Mouse (Mus musculus) retina, postnatal 1 day (tissue): ENCODE results near the gene Rgs4.

Experiments
- DNase-seq: peaks from one replicate; pipeline ENCODE4 v3.0.0-alpha.2; 2012

The Rgs4 gene

DNA sequence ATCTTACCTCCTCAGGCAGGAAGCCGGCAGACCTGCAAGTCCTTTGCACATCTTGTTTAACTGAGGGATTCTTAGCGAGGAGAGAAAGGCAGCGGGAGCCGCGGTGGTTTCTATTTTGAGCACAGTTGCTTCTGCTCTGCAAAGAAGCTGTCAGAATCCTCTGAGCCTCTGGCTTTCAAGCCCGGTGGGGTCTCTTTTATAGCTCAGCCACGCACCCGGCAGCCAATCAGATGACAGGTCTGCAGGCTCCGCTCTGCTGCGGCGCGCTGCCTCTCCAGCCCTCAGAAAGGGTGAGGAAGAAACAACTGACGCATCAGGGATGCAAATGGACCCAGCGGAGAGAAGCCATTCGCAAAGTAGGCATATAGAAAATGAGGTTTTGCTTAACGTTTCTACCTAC is at the start of gene Rgs4:
Rgs4 (minus strand) TSS at position 170 of the 400 bp plus-strand sequence.
- DNase-seq, result peak; percentile 87

DNA sequence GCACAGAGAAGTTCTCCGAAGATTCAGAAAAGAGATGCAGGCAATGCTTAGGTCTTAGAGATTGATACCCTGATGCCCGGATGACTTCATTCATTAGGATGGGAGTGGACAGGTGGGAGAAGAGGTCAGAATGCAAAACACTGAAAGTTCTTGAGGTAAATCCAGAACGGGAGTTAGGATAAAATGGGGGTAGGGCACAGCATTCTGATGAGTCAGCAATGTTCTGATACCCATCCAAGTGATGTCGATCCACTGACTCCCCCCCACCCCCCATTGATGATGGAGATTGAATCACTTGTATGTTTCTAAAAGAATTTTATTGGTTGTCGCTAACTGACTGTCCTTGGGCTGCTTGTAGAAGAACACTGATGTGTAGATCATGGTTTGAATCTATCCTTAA is 45.0 kb upstream of the Rgs4 start:
- no peak for DNase-seq

DNA sequence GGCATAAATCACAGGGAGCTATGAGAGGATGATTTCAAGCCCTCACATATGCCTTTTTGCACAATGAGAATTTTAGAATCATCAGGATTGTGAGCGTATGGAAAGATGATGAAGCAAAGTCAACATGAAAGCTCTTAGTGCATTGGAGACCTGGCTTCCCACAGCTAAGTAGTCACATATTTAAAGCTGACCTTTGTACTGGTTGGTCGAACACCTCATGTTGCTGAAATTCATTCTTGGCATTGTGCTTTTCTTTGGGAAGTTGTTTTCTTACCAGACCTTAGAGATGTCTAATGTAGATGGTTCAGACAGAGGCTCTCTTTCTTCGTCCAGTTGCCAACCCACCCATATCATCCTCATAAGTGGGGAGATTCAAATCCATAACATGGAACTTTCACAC is 38.5 kb upstream of the Rgs4 start:
- DNase-seq, result no peak

DNA sequence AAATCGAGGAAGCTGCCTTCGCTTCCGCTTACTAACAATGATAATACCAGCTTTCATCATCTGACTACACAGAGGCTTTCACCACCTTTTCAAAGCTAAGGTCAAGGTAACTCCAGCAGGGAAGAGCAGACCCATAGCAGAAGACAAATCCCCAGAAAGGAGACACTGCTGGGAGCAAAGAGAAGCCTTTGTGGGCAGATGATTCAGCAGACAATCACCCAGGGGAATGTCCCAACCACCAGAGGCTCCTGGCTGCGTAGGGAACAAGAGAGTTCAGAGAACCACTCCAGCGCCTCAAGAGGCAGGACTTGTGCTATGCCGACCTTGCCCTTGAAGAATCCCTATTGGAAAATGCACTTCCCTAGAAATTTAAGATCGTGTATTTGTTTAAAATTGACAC is 29.1 kb upstream of the Rgs4 start:
- no peak for DNase-seq

DNA sequence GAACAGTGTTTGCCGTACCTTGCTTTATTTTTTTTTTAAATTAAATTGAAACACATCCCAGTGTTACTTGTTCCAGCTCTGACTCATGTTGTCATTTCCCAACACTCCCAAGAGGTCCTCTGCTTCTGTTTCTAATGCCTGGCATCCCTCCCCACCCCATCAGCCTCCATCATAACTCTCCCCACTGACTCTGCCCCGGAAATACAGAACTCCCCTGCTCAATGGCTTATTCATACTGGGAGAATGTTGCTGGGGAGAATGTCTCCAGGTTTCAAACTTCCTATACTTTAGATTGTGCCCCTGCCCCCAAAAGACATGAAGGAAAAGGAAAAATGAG is 17.1 kb upstream of the Rgs4 start:
- no peak for DNase-seq

DNA sequence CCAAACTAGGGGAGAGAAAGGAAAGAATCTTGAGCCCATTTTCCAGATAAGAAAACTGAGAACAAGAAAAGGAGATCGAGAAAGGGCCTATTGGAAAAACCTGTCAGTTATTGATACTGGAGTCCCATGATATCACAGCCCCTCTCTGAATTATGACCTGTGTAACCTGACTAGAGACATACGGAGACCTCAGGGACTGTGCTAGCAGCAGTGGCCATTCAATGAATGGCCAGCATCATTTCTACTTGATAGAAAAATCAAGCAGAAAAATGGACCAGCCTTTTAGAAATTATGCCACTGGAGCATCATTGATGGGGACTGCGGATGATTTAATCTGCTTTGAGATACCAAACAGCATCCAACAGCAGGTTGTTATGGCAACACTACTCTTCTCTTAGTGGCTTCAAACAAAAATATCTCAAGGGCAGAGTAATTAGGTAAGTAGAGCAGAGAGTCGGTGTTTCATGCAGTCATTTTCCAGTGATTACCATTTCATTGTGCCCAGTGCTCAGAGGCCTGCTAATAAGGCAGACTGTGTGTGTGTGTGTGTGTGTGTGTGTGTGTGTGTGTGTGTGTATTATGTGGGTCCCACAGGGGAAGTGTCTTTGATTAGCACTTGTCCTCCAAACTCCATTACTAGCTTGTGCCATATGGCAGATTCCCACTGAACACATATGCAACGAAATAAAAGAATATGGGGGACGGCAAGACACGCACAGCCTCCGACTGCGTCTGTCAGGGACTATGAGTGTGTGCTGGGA is 16.6 kb upstream of the Rgs4 start:
- peak; percentile 72 for DNase-seq

DNA sequence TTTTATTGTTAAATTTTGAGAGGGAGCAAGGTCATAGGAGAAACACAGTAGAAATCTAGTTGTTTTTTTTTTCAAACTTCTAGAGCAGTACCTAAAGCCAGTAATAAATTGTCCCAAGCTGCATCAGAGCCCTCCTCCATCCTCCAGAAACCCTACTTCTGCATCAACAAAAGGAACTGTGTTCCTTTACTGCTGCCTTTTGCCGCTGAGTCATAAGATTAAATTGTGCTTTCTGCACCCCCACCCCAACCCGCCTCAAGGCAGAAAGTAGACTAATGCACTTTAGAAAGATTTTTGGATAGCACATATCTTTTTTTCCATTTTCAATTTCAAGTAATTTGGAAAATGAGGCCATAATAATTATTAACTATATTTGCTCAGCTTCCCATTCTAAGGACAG is 15.1 kb upstream of the Rgs4 start:
- no peak for DNase-seq

DNA sequence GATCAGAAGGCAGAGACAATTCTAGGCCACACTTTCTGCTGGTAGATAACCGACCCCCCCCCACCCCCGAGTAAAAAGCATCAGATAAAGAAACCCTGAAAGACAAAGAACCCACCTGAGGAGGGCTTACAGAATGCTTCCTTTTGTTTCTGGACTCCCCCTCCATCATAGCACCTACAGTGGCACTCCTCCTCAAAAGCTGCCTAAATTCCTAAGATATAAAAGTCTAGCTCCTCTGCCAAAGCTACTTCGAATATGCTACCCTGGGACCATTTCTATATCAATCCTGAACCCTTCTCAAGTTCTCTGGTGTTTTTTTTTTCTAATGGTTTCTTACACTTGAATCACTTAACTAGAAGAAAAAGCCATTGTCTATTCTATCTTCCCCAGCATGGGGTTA is 9.1 kb upstream of the Rgs4 start:
- no peak for DNase-seq

DNA sequence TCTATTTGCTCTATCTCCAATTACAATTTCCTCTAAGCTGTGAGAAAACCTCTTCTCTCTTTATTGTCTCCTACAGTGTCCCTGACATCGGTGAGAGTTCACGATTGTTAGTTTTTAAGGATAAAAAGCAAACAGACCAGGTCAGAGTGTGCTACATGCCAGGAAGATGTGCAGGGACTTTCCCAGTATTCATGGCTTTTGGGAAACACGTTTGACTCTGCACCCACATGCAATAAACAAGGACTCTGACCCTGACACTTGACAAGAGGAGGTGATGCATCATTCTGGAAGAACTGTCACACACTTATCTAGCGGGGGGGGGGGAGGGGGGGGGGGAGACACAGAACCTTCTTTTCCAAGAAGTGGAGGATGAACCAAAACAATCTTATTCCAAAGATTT is 5.0 kb upstream of the Rgs4 start:
- no peak for DNase-seq

DNA sequence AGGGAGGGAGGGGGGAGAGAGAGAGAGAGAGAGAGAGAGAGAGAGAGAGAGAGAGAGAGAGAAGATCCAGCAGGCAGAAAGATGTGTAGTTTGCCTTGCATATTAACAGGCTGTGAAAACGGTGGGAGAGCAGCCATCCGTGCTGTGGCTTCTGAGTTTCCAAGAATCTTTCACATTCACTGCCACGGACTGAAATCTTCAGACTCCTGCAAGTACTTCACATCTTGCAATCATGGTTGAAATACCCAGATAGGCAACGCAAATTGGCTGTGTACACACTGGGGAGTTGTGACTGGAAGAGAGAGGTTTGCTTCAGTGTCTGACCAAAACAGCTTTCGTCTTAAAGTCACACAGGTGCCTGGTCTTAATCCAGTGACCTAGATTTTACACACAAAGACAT is 997 bp upstream of the Rgs4 start:
- peak; percentile 23 for DNase-seq

DNA sequence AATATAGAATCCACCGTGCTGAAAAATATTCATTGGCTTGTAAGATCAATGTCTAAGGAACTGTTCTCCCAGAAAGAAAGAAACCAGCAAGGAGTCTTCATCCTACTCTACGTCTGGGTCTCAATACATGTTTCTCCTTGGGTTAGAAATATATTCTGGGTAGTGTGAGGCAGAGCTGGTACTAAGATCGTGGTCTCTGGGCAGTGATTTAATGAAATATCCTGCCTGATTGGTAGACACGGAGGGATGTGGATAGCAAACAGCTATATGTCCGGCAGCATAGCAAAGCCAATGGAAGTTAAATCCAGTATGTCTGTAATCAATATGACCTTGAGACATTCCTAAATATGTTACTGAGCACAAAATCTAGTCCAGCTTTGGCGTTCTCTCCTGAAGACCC is 460 bp upstream of the Rgs4 start:
- DNase-seq, result no peak

DNA sequence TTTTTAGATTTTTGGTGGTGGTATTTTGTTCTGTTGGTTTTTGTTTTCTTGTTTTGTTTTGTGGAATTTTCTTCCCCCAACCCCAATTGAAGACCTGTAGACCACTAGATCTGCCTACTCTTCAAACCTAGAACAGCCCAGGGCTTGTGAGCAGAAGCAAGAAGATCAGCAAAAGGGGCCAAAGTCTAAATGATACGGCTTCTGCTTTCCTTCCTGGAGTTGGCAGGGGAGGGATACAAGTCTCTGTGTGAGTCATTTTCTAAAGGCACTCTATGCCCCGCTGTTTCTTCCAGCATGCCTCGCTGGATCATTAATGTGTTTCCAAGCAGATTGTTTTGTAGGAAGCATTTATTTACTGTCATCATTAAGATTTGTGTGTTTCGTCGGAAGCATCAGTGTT is 6.3 kb downstream of the Rgs4 start:
- DNase-seq, result no peak

DNA sequence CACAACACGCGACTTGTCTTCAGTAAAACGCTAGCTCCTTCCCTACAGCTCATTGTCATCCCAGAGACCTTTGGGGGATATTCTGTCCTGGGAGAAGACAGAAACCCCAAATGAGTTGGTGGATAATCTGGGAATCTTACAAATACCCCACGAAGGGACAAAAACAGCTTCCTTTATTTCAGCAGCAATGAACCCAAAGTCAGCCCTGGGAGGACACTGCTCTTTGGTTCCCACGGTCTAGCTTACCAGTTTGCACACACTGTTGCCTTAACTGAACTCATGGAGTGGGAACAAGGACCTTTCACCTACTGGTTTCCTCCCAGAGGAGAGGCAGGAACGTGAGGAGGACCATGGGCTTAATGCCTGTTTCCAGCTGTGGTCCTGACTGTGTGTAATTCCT is 10.2 kb downstream of the Rgs4 start:
- no peak for DNase-seq

DNA sequence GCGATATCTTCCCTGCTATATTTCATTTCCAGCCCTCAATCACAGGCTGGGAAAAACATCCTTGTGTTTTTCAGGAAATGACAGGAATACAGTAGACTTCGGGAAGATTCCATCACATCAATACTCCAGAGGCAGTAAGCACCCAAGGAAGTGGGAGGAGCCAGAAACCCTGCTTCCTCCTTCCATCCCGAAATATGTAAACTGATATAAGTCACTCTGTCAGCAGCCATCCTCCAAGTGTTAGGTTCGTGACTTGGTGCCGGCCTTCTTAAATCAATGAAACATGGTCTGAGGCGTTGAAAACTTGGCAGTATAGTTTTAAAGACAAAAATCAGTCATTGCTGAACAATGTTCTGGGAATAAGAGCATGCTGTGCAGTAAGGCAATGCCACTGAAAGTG is 11.3 kb downstream of the Rgs4 start:
- DNase-seq, result no peak

DNA sequence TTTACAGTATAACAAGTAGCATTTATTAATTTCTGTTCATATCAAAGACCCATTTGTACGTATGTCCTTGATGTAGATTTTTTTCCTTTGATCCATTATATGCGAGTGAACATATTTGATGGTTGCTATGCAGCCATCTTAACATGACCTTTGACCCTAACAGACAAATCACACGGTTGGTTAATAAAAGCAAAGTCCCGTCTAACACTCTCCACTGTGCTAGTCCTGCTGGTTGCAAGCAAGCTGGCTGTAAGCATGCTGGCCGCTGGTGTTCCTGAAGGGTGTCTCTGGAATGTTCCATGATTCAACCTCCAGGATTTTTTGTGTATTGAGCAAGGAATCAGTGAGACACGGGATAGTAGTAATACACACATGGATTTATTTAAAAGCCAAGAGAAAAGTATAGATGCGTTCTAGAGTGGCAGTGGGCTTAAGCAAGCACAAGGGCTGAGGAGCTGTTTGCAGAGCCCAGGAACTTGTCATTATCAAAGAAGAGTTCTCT is 16.8 kb downstream of the Rgs4 start:
- no peak for DNase-seq

DNA sequence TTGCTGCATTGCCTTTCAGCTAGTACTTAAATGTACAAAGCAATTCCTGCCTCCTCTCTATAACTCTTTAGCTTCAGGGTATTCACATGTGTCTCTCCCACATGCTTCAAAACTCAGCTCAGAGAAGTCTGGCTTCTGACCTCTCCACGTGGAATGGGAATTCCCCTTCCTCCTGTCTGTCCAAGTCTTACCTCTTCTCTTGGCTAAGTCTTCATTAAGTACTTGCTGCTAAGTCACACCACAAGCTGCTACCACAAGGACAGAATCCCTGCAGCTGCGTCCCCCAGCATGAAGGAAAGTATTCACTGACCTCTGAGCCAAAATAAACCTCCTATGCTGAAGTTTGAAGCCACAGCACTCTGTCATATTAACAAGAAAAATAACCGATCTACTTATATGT is 21.1 kb downstream of the Rgs4 start:
- DNase-seq, result no peak

DNA sequence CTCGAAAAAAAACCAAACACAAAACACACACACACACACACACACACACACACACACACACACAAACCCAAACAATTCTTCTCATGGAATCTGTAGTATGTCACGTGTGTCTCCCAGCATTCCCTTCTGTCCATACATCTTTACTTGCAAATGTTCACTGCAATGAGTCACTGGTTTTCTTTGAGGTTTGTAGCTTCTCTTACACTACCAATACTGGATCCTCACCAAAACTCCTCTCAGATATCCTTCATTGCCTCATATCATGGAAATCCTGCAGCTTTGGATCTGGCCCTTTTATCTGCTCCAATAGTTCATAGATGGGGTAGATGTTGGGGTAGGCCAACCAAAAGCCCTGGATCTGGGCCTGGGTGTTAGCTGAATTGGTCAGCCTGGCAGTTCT is 25.6 kb downstream of the Rgs4 start:
- no peak for DNase-seq

DNA sequence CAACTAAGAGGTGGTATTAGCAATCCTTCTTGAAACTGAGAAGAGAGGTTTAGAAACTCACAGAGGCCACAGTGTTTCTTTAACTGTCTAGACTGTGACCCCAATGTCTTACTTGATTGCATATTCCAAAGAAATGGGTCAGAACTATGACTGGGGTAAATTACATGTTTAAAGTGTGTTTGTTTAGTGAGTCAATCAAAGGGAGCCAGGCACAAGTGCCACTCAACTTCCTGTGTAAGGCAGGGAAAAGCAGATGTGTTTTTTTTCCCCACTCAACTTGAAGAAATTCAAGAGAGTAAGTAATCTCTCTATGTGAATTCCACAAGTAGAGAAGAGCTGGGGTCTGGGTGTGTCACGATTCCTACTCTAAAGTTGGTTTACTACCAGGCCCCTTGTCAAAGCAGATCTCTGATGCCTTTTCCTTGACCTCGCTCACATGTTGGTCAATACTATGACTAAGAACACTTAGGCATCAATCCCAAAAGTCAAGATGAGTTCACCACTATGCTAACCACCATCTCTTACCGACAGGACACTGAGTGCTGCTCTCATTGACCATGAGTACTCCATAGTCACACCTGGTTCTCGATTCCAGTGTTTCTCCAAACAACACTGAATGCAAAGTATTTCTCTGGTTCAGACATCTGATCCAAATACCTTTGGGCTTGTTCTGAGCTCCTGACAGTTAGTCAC is 42.9 kb downstream of the Rgs4 start:
- DNase-seq, result no peak

DNA sequence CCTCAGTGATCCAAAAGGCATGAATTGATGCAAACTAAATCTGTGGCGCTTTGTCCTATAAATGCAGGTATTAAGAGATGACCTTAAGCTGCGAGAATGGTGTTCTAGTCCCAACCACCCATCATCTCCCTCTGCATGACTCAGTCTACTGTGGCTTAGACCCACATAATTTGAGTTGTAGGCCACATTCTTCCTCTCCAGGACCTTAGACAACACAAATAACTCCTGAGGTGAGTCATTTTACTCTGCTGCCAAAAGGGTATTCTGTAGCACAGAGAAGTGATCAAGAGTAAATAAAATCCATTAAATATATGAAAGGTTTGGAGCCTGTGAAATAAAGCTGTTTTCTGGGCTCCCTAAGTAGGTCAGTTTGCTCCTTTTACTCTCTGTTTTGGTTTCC is 48.3 kb downstream of the Rgs4 start:
- no peak for DNase-seq

DNA sequence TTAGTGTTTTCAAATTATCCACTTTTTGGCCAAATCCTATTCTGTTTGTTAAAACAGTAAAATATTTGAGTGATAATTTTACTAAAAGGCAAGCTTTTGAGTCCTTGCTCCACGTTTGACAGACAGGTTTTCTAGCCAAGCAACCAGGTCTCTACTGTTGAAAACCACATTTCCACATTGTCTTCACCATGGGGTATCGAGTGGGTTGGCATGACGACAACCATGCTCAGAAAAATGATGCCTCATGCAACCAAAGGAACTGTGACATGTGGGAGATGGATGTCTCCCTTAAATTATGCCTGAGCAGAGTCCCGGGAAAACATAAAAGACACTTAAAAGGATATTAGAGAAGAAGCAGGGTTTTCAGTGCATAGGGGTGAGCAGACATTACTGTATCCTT is 50.2 kb downstream of the Rgs4 start:
- no peak for DNase-seq

DNA sequence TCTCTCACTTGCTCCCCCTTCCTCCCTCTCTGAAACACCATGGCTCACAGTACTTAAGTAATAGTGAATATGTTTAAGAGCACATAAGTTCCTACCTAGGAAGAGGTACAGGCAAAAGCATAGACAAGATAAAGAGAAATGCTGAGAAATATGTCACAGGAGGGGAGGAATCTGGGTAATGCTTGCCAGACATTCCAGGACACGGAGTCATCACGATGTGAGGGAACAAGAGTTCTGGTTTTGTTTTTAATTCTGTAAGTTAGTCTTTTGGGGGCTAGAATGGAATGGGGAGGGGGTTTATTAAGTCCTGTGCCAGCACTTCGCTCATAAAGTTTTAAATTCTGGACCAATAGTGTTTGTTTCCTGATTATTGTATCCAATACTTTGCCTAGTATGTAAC is 52.1 kb downstream of the Rgs4 start:
- DNase-seq, result no peak

DNA sequence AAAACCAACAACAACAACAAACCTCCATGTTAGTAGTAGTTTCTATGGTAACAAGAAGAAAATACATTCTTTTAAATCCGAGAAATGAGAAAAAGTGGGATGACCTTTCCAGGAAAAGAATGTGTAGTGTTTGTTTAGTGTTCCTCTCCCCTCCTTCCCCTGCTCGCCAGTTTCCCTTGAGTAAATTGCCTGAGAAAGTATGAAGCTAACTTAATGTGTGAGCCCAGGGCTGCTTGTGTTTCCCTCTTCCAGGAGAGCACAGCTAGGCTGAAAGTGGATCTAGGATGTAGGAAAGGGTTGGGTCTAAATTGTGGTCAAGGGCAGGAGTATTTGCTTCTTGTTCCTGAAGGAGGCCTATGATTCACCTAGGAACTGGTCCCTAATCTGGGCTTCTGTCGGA is 53.9 kb downstream of the Rgs4 start:
- DNase-seq, result no peak

DNA sequence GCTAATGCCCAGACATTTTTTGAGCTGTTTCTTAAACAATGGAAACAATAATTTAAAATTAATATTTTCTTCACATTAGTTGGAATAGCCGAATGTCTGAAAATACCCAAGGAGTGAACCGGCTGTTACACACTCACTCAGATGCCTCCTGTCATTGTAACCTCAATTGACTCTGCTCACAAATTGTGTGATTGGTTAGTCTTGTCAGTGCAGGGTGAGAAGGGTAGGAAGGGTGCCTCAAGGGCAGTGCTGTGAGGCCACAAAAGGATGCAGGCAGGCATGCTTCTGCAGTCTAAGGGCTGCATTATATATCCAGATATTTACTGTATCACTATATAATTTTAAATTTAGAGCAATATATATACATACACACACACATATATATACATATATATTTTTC is 54.4 kb downstream of the Rgs4 start:
- DNase-seq, result no peak
